Comparison of ENCODE assay signal across 23 mouse cellular contexts in genomic region chr1:97983189-97983588, GRCm38 (mm10).
DNase-seq lines count a peak whose midpoint lies in the region; TF ChIP-seq lines count a peak whose summit lies in the region.
"Had no signal": no experiment of that assay in that cellular context is flagged by ENCODE, and none has a peak within 500 bp of the region (broad histone marks: within the 10 kb centered on the region; RNA-seq: fewer than 3 reads in every experiment).

No protein-coding gene starts in this region.

- H3K36me3 ChIP-seq in heart, adult 2 months (ENCODE audit: control insufficient read depth, insufficient read depth, low read length), result peaks cover 3% of the 10 kb centered on the region
- no peaks in the 10 kb centered on the region for H3K36me3 ChIP-seq in myocyte (ENCODE audit: control insufficient read depth, insufficient read depth)
- H3K36me3 ChIP-seq: embryonic facial prominence, embryonic 12.5 days; hindbrain, embryonic 12.5 days; limb, embryonic 13.5 days; liver, embryonic 13.5 days; midbrain, embryonic 13.5 days had no signal

- 0 out of 2 replicates have a peak, but pooled peaks have one; percentile 25 for TF ChIP-seq EP300 in heart, adult 2 months (IDR thresholded peaks at IDR 0.05; ENCODE audit: insufficient read depth, low read depth, low read length)

- no peak for TF ChIP-seq POLR2A in heart, adult 2 months (IDR thresholded peaks at IDR 0.05; ENCODE audit: insufficient read depth, low read depth, low read length)
- no peak for TF ChIP-seq POLR2A in myocyte (IDR thresholded peaks at IDR 0.05; ENCODE audit: insufficient read length, low read depth)

- peak overlapping the region; percentile 58 for H3K27ac ChIP-seq in heart, adult 2 months
- H3K27ac ChIP-seq in layer of hippocampus, adult 2 months, result peak overlapping the region; percentile 19; the same call in 1 of the 2 replicates
- H3K27ac ChIP-seq: embryonic facial prominence, embryonic 12.5 days; hindbrain, embryonic 12.5 days; kidney, postnatal 0 days; limb, embryonic 13.5 days; liver, embryonic 13.5 days; midbrain, embryonic 13.5 days; stomach, postnatal 0 days had no signal

- intact Hi-C loops in heart, adult 2 months (cut with DNase I), result no loop called here

- H3K79me2 ChIP-seq in heart, adult 2 months (replicated peaks; ENCODE audit: control insufficient read depth, insufficient read depth, low read length), result no peaks in the 10 kb centered on the region
- no peaks in the 10 kb centered on the region for H3K79me2 ChIP-seq in myocyte (ENCODE audit: control insufficient read depth, insufficient read depth)

- no peak overlapping the region for H3K4me2 ChIP-seq in myocyte (ENCODE audit: low read depth)
- H3K4me2 ChIP-seq: embryonic facial prominence, embryonic 12.5 days; hindbrain, embryonic 12.5 days; limb, embryonic 13.5 days; liver, embryonic 13.5 days; midbrain, embryonic 13.5 days had no signal

- TF ChIP-seq CTCF in heart, adult 2 months (IDR thresholded peaks at IDR 0.05), result no peak
- no peak for TF ChIP-seq CTCF in layer of hippocampus, adult 2 months (conservative IDR thresholded peaks at IDR 0.05)

- WGBS in heart, adult 2 months, result 61% methylated on average over 1 of the region's 1 CpGs

- no peak for DNase-seq in heart, adult 2 months
- DNase-seq in heart, adult 11 months, result no peak
- DNase-seq in layer of hippocampus, adult 2 months (ENCODE audit: low spot score in 2 of 2), result no peak
- DNase-seq in layer of hippocampus, adult 18-20 months (ENCODE audit: low spot score in 2 of 2), result no peak
- peak; percentile 72 for DNase-seq in adrenal gland, adult 8-10 months
- DNase-seq in gastrocnemius, postnatal 25 days, result no peak
- DNase-seq in lung, postnatal 36 days, result no peak
- DNase-seq: cerebellum, adult 2 months; cerebellum, postnatal 25 days; forebrain, postnatal 0 days; kidney, adult 11 months; liver, embryonic 13.5 days; lung, adult 2 months; lung, postnatal 14 days; thymus, adult 2 months; thymus, postnatal 4 days had no signal

- no peaks in the 10 kb centered on the region for H3K27me3 ChIP-seq in heart, adult 2 months (ENCODE audit: control insufficient read depth, insufficient read depth, low read length)
- no peaks in the 10 kb centered on the region for H3K27me3 ChIP-seq in myocyte (ENCODE audit: control insufficient read depth, insufficient read depth, insufficient read length)
- H3K27me3 ChIP-seq: embryonic facial prominence, embryonic 12.5 days; hindbrain, embryonic 12.5 days; limb, embryonic 13.5 days; liver, embryonic 13.5 days; midbrain, embryonic 13.5 days had no signal

- no peak overlapping the region for H3K4me3 ChIP-seq in heart, adult 2 months
- H3K4me3 ChIP-seq in layer of hippocampus, adult 2 months, result no peak overlapping the region
- H3K4me3 ChIP-seq in myocyte, result no peak overlapping the region
- H3K4me3 ChIP-seq: embryonic facial prominence, embryonic 12.5 days; hindbrain, embryonic 12.5 days; limb, embryonic 13.5 days; liver, embryonic 13.5 days; midbrain, embryonic 13.5 days had no signal

- no peak overlapping the region for H3ac ChIP-seq in myocyte (ENCODE audit: control insufficient read depth, insufficient read length)

- no peak overlapping the region for H3K9ac ChIP-seq in heart, adult 2 months (ENCODE audit: low read depth, low read length)
- H3K9ac ChIP-seq: embryonic facial prominence, embryonic 12.5 days; forebrain, postnatal 0 days; hindbrain, embryonic 12.5 days; limb, embryonic 13.5 days; liver, embryonic 13.5 days; midbrain, embryonic 13.5 days had no signal

- H3K4me1 ChIP-seq in heart, adult 2 months (ENCODE audit: control insufficient read depth, insufficient read depth, low read length), result peaks cover under 1% of the 10 kb centered on the region; the same call in 1 of the 2 replicates
- H3K4me1 ChIP-seq: embryonic facial prominence, embryonic 12.5 days; hindbrain, embryonic 12.5 days; limb, embryonic 13.5 days; liver, embryonic 13.5 days; midbrain, embryonic 13.5 days had no signal

TF ChIP-seq in myocyte, 11 proteins besides CTCF, POLR2A, EP300 and RAD21:
- 0 out of 2 replicates have a peak, but pooled peaks have one; percentile 26 for TF ChIP-seq CEBPB (IDR thresholded peaks at IDR 0.05; ENCODE audit: insufficient read depth, poor library complexity, severe bottlenecking)
- no peak for TF ChIP-seq POLR2AphosphoS2 (IDR thresholded peaks at IDR 0.05; ENCODE audit: insufficient read length, low read depth)
